Mouse (Mus musculus): ENCODE measurements around the gene Gm5136.

The Gm5136 gene

DNA sequence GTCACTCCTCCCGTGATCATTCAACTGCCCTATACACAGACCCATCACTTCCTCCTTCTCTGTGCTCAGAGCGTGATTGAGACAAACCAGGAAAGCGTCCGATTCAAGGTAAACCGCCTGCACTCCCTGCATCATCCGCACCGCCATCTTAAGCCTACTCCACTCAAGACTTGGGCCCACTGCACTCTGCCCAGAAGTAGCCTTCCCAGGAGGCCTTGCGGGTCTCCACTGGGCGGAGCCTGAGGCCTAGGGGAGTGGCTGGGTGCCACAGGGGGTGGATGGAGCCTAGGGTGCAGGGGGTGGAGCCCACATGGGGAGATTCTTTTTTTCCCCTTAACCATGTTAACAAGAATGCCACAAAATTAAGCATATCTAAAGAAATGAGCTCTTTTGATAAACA lies at the start of gene Gm5136:
Gene Gm5136 (minus strand): TSS at position 215 of the 400 bp plus-strand sequence.
- DNase-seq = no peak

DNA sequence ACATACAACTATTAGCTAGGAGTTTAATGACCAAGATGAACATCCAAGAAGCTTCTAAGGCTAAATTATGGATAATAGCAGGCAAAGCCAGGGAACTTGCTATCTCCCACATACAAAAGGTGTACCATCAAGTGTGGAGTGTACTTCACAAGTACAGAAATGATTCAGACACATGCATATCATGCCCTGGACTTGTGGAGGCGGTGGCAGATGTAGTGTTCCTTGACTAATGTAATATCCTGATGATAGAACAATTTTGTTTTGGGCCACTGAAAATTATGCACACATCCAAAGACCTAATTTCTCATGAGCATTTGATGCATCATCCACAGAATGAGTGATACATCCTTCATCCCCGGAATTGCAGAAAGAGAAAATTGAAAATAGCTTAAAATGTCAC lies 43.8 kb upstream of the Gm5136 start:
- DNase-seq = no peak

DNA sequence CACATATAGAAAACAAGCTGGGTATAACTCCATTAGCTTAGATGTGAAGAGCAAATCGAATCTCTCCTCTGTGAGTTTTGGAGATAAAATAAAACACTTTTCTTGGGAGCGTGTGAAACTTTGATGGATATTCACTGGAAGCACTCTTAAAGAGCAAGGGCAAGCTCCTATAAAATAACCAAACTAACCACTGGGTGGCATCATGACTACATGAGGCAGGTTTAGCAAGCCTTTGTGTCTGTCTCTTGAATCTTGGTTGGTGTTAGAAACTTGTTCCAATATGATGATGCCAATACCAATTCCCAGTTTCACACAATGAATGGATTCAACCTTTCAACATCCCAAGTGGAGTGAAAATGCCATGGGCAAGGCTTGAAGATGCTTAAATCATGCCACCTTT lies 34.0 kb upstream of the Gm5136 start:
- no peak for DNase-seq

DNA sequence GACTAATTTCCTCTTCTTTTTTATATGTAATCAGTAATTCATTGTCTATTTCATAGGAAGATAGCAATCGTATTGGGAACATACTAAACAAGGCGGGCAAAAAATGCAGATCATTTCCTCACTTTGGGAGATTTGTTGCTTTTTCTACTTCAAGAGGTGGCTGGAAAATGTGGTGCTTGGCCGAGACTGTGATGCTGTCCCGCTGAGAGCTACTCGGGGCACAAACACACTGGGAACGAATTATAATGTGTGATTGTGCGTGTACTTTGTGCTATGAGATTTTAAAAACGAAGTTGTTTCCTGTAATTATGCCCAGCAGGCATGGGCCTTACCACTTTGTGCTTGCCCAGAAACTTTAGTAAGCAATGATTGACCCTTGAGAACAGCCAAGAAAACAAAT lies 29.0 kb upstream of the Gm5136 start:
- peak; percentile 29 for DNase-seq

DNA sequence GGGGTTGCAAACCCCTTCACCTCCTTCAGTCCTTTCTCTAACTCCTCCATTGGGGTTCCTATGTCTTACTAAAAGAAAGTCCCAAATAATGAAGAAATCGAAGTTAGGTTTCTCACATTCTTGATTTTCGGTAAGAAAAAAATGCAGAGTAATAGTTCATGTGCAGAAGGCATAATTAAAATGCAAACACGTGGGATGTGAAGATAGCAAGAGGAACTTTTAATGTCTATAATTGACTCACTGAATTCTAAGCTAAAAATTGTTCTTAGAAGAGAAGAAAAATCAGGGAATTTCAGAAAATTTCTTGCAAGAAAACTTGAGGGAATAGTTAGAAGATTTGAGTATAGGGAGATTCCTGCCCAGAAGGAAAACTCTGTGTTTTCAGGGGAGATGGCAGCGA lies 26.4 kb upstream of the Gm5136 start:
- no peak for DNase-seq

DNA sequence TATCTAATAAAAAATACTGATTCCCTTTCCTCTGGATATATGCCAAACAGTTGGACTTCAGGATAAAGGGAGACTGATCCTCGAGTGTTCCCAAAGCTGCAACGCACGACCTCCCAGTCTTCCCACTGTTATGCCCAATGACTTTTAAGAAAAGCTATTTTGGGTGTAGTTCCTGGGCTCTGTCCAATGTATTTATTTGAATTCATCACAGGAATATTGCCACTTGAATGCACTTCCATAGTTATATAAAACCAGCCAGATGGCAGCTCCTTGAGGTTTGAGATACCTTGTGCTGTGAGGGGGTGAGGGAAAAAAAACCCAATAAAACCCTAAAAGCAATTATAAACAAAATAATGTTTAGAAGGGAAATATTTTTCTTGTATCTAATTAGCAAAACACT lies 24.9 kb upstream of the Gm5136 start:
- peak; percentile 30 for DNase-seq

DNA sequence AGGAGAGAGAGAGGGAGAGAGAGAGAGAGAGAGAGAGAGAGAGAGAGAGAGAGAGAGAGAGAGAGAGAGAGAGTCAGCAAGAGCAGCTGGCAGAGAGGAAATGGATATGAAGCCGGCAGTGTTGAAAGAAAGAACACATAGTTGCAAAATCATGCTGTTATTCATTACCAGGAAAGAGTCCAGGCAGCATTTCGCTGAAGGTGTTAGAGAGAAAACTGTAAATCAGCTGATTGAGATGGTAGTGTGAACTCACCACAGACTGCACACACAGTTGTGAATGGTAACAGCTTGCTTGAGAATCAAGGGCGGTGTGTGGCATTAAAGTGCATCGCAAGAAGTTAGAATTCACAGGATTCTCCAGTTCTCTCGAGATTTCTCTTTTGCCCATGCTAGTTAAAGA lies 10.6 kb upstream of the Gm5136 start:
- DNase-seq = no peak

DNA sequence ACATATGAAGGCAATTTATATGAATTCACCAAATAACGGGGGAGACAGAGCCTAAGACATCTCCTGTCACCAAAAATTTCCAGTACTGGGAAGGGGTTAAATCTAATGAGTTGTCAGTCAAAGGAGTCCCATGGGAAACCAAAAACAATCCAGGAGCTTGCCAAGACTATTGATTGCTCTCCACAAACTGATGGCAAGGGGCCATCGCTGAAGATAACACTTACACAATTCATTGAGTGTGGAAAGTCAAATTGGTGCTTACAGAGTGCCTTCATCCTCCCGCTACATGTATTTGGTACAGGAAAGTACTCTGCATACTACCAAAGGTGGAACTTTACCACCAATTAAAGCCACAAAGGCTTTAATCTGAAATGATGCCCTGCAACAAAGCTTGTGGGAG lies 5.7 kb upstream of the Gm5136 start:
- no peak for DNase-seq

DNA sequence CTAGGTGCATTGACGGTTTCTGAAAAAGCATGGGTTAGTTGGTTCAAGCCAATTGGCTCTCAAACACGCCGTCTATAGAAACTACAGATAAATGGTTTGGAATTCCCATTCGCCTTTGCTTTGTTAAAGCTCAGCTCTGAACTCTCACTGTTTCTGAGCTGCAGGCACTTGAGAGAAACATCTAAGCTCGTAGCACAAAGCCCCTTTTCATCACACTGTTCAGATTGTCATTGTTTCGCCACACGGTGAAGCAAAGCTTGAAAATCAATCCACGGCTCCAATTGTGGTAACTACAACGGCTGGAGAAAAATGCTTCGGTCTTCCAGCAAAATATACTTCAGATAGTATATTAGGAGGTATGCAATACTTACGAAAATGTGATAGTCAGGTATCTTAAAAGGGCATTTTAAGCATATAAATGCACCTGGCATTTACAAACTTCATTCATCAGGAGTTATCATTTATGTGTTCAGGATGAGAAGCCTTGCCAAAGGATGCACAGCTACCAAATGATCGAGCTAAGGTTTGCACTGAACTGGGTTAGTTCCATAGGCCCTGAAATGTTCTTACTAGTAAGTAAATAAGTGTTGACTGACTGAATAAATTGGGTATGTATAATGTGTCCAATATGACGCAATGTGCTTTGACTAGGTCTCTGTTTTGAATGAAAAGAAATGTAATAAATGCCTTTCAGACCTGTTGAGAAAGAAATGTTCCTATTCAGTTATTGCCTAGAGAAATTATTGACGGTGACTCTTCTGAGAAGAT lies 1.6 kb upstream of the Gm5136 start:
- DNase-seq = no peak

DNA sequence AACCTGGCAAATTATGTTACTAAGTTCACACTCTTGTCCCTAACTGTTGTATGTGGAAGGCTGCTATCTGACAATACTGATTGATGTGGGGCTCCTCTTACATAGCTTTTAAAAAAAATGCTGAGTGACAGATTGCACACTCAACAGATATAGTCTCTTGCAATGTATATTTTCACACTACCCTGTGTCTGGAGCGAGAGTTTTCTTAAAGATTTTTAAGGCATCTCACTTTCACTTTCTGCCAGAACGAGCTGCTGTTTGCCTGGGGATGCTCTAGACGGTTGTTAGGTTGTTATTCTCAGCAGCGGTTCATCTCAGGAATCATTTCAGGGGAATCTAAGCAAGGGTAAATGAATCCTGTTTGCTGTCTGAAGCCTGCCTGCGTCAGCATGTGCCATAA lies 2.9 kb downstream of the Gm5136 start:
- no peak for DNase-seq

DNA sequence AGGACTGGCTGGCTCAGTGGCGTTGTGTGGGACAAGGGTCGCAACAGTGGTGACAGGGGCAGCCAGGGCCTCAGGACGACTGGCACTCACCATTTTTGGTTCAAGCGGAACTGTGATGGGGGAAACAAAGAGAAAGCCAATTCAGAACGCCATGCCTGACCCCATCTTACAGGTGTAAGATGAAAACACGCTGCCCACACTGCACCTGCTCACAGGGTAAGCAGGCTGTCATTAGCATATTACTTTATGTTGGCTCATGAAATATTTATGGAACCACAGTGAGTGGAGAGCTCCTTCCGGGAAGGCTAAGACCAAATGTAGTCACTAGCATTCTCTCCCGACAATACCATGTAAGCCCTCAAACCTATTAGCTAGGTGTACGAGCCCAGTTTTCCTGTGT lies 9.0 kb downstream of the Gm5136 start:
- no peak for DNase-seq

DNA sequence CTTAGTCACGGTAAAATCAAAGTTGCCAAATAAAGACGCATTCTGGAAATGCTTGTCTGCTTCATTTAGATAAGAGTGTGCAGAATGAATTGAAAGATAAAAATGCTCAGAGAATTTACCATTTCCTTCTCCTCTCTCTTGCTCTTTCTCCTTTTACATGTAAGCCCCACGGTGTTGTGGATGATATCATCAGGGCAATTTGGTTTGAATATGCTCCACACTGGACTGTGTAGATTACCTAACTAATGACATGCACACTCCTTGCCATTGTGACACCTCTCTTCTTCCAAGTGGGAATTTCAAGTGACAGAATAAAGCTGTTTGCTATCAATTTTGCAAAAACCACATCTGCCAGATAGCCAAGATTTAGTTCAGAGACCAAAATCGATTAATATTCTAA lies 13.3 kb downstream of the Gm5136 start:
- DNase-seq = no peak

DNA sequence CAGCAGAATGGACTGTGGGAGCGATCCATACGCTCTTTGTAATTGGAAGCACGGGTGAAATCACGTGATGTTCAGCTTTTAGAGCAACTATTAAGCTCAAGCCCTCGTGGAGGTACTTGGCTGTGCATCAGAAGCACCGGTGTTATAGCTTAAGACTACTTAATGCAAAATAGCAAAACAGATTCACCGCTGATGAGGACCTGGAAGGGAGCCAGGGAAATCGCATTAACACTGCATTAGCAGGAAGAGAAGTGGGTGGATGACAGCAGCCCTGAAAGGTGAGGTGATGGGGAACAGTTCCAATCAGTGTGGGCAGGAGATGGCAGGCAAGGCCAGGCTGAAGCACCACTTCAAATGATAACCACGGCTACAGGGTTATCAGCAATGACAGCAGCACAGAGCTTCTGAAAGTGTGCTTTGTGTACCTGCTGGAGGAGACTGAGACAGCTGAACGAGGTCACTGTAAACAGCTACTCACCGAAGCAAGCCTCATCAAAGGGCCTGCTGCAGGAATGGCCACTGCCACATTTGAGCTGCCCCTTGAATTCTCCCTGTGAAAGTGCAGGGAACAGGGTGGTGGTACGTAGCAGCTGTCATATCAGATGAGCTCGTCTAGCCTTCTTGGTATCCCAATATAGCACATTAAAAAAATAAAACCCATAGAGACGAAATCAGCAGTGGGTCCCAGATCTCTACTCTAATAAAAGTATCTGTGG lies 20.1 kb downstream of the Gm5136 start:
- peak; percentile 51 for DNase-seq

DNA sequence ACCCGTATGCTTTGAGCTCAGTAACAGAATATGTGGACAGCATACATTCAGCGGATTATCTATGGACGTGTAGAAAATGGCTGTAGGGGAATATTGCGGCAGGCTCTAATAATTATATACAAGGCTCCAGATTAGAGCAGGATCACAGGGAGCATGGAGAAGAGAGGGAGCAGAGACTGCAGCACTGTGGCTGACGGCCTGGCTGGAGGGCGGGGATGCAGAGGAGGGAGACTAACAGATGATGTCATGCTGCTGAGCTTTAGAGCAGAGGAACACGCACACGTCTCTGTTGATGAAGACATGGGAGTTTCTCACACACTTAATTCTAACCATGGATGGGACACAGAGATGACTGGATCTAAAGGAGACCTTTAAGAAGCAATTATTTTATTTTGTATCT lies 22.9 kb downstream of the Gm5136 start:
- DNase-seq = no peak

DNA sequence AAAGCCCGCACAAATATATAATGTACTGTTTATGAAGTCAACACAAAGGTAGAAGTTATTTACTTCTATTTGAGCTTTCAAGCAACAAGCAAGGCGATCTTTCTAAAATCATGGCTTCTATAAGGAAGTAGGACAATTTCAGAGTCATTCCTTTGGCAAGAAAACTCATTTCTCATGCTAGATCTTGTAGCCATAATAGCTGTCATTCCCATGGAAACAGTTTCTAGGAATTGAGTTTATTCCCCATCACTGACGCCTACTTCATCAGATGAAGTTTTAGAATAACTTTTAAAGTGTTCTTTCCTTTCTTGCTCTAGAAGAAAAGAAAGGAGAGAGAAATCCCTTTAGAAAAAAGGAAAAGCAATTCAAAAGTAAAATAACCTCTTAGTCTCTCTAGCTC lies 31.0 kb downstream of the Gm5136 start:
- no peak for DNase-seq

DNA sequence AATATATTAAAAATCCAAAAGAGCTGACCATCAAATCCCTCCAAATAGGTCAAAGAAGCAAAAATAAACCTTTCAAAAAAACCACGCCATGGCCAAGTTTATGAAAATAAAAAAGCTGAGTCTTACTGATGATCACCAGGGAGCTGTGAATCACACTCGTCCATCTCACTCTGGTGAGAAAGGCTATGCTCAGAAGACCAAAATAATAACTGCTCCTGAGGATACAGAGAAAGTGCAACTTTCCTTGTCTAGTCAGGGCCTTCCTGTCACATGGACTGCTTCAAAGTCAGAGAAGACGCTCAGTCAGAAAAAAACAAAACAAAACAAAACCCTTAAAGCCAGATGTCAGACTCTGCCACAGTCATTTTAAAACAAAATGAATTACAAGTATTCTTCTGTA lies 39.7 kb downstream of the Gm5136 start:
- DNase-seq = no peak

DNA sequence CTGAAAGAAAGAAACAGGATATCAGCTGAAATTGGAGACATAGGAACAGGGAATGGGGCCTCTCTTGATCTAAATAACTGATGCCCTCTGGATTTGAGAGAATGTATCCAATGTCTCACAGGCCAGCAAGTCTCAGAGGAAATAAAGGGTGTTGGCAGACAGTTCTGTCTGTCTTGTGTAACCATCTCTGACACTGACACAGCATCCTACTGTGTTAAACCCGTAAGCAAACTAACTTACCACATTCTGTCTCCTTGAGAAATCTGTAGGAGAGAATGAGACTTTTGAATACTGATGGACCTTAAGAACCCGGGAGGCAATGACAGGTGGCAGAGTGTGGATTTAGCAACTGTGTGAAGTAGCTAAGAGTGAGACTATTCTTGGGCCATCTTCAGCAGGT lies 41.7 kb downstream of the Gm5136 start:
- no peak for DNase-seq

DNA sequence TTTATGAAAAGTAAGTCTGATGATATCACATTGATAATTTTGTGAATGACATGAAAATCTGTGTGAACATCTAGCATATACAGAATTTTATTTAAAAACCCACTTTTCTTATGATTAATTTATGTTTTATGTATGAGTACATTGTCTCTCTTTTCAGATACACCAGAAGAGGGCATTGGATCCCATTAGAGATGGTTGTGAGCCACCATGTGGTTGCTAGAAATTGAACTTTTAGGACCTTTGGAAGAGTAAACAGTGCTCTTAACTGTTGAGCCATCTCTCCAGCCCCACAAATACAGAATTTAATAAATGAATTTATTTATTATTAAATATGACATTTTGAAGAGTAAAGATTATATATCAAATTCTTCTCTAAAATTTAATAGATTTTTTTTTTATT lies 42.3 kb downstream of the Gm5136 start:
- DNase-seq = no peak

DNA sequence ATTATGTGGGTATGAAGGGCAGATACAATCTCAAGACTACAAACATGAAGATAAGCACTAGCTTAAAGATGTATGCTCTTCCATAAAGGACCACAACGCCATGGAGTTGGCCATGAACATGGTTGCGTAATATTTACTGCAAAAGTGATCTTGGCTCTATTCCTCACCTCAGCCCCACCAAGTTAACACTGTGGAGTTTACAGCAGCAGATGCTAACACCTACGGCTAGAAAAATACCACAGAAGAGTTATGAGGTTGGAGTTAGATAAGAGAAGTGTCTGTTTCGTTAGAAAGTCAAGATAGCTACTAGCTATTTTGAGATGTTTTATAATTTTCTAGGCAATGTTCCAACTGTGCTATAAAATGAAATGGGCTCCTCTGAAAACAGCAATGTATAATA lies 43.1 kb downstream of the Gm5136 start:
- no peak for DNase-seq

DNA sequence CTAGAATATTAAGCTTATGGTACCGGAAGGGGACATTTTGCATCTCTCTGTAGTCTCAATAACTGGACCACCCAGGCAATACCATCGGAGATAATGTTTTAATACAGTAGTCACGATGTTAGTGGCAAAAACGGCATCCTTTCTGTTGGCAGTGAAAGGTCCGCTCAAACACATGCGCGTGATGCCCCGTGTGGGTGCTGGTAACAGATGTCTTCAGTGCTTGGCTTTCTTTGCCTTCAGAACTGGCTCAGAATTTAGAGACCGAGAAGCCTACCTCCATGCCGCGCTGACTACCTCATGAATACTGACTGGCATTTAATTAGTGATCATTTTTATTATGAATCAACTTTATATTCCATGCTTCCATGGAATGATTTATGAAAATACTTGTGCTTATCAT lies 44.9 kb downstream of the Gm5136 start:
- DNase-seq = peak; percentile 35

DNA sequence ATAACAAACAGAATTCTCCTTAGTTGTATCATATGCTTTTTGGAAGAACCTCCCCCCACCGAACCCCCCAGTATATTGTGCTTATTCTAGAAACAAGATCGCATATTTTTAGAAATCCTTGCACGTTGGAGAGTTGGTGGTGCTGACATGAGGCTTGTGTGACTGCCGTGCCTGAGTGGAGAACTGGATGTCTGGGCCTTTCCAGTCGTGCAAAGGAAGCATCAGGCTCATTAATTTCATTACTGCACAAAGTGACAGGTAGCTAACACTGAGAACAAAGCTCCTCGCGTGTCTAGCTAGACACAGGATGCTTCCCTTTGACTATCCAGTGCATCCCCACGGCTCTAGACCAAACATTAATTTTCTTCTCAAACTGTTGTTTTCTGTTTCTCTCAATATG lies 47.1 kb downstream of the Gm5136 start:
- DNase-seq = no peak

DNA sequence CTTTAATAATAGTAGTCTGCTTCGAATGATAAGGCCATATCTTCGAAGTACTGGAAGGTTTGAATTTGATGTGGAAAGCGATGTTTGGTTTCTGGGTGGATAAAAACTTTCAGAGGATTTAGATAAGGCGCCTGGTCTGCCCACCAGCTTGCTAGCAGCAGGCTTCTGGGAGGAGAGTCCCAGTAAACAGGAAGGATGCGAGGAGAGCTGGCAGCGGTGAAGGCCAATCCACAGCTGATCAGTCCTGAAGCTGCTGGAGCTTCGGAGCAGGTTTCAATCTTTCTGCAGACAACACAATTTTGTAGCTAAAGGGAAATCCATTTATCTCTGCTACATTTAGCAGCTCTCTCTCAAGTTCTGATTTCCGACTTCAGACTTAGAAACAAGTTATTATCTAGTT lies 47.9 kb downstream of the Gm5136 start:
- peak; percentile 29 for DNase-seq

DNA sequence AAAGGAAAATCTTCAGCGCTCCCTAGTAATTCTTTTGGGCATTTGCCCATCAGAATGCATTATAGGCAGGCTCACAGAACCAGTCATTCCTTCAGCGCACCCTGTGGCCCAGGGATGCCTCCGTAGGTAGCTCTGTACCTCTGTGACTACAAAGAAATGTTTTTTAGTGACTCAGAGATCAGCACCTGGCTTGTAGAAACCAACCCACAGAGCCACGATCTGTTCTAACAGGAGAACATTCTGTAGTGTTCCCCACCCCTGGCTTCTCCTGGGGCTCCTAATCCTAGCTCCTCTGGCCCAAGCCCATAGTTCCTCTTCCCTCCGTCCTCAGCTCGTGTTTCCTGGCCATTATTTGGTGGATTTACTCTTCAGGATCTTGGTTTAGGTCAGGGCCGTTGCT lies 50.8 kb downstream of the Gm5136 start:
- DNase-seq = peak; percentile 61

Measured in cerebellum, adult 11 months (tissue).